Mouse (Mus musculus) cerebellum, adult 8-10 months (tissue): ENCODE measurements around the gene Tmem150c.

ENCODE experiments used
- DNase-seq: peaks from one replicate; pipeline ENCODE4 v3.0.0; 2022

Gene Tmem150c

GRCm38 (mm10) chr5:100096955-100097354, 62.7 kb downstream of the Tmem150c start:
- DNase-seq: no peak

GRCm38 (mm10) chr5:100091602-100092001, 68.0 kb downstream of the Tmem150c start:
- no peak for DNase-seq

GRCm38 (mm10) chr5:100091263-100091594, 68.4 kb downstream of the Tmem150c start:
- no peak for DNase-seq

DNA sequence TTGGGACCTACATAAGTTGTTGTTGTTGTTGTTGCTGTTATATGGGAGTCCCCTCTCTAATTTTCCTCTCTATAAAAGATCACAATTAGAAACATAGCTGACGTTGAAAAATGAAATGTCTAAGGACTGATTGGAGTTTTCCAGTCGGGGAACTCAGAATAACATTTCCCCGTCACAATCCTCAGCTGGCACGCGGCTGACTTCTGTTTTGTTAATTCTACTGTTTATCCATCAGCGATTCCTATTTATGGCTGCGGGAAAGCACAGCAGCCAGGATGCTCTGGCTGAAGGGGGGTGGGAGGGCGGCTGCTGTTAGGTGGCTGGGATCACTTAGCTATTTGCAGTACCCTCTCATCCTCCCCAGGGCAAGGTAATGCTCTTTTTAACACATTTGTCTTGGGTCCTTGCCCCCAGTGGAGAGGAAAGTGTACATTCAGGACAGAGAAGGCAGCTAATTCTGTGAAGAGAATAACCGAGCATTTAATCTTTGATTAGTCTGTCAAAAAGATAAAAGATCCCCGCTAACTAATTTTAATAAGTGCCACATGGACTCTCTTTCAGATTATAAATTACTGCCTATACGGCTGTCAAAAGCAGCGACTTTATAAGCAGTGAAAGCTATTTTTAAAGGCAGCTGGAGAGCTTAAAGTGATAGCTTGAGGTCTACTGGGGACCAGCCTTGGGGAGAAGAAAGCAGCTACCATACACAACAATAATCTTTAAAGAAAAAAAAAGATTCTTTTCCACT, 68.9 kb downstream of the Tmem150c start:
- DNase-seq: no peak

DNA sequence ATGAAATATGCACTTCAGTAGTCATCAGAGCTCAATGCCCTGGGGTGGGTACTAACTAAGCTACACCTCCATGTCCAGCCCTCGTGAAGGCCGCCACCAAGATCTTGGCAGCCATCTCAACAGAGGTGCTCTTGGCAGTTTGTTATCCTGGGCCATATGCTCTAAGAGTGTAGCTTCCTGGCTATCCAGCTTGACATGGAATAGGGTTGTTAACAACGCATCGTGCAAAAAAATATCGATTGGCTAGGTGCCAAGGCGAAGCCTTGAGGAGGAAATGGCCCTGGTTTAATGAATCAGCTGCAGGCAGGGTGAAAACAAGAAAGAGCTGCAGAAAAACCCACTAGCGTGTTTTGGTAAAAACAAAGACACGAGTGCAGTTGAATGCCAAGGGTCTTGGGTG, 74.5 kb downstream of the Tmem150c start:
- DNase-seq: no peak

- no peak for DNase-seq
Observed at GRCm38 (mm10) chr5:100083953-100084562, 75.5 kb downstream of the Tmem150c start.

DNA sequence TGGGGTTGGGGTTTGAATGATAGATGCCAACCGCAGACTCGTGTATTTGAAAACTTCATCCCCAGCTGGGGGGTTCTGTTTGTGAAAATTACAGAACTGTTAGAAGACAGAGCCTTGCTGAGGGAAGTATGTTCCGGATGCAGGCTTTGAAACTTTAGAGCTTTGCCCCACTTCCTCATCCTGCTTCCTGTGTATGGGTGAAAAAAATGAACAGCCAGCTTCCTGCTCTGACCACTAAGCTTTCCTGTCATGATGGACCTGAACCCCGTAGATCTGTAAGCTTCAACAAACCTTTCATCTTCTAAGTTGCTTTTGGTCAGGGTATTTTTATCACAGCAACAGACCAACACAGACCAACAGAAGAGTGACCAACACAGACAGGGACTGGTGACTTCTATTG, 77.6 kb downstream of the Tmem150c start:
- DNase-seq: no peak

- no peak for DNase-seq
Observed at GRCm38 (mm10) chr5:100079931-100080275, 79.7 kb downstream of the Tmem150c start.

- DNase-seq: peak; percentile 25
Observed at GRCm38 (mm10) chr5:100079040-100079930, 80.3 kb downstream of the Tmem150c start.

DNA sequence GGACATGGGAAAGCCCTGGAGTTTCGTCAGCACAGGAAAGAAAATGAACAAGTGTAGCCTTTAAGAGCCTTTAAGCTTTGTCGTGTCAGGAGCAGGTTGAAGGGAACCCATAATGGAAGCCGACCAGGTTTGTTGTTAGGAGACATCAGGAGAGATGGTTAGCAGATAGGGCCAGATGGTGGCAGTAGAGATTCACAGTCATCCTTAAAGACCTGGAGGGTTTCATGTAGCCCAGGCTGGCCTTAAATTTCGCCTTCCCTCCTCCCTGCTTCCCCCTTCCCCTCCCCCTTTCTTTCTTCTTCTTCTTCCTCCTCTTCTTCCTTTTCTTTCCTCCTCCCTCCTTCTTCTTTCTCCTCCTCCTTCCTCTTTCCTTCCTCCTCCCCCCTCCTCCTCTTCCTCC, 85.0 kb downstream of the Tmem150c start:
- DNase-seq: peak; percentile 40

- no peak for DNase-seq
Observed at GRCm38 (mm10) chr5:100072557-100072956, 87.1 kb downstream of the Tmem150c start.

DNA sequence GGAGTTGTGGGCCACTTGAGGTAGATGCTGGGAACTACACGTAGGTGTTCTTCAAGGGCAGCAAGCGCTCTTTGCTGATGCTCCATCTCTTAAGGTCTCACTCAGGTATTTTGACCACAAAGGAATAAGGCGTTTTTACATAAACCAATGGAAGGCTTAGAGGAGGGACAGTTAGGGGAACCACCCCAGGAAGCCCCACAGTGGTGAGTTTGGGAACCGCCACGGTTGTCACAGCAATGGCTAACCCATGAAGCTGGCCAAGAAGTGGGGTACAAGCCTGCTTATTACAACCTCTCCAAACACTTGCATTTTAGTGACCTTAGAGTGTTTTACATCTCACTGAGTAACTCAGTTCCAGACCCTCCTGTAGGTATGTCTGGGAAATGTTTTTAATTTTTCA, 88.1 kb downstream of the Tmem150c start:
- no peak for DNase-seq

DNA sequence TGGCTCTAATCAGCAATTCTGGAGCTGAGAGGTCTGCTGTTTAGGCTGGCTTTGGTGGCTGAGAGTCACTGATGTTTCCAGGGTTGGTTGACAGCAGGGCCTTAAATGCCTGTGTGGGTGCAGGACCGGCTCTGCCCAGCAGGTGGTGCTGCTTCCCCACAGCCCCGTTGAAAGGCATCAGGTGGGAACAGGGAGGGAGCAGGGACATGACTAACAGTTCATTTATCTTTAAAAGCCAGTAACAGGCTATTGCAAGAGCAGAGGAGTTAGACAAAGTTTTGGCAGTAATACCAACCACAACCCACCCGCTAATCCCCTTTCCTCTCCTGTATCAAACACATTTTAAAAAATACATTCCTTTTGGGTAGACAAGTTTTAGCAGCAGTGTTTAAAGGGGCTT, 89.4 kb downstream of the Tmem150c start:
- peak; percentile 85 for DNase-seq

GRCm38 (mm10) chr5:100069526-100069925, 90.1 kb downstream of the Tmem150c start:
- DNase-seq: no peak

DNA sequence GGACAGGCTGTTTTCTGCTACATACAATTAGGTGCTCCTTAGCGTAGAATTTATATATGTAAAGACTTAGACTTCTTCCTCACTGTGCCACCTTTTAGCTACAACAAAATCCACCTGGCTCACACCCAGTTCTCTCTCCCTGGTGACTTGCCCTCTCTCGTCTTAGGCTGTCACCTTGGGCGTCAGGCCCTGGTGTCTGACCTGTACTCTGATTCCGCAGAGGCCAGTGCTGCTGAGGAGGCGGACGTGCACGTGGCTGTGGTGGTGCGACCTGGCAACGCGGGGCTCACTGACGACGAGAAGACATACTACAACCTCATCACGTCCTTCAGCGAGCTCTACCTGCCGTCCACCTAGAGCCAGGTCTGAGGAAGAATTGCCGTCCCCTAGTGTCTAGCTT, 92.0 kb downstream of the Tmem150c start:
- DNase-seq: no peak

- no peak for DNase-seq
Observed at GRCm38 (mm10) chr5:100060876-100061275, 98.7 kb downstream of the Tmem150c start.

GRCm38 (mm10) chr5:100059326-100059725, 100.3 kb downstream of the Tmem150c start:
- no peak for DNase-seq

DNA sequence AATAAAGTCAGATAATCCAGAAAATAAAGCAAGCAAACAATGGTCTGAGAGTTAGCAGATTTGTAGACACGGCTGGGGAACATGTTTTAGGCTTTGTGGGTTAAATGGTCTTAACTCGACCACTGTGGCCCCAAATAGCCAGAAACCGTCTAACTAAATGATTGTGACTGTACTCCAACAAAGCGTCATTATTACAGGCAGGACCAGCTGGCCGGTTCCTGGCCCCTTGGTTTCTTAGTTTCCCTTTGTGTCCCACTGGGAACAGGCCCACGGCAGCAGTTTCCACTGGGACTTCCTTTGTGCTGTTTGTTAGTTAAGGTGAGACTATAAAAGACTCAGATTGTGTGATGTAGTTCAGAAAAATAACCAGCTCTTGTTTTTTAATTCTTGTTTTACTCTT, 100.9 kb downstream of the Tmem150c start:
- DNase-seq: no peak

DNA sequence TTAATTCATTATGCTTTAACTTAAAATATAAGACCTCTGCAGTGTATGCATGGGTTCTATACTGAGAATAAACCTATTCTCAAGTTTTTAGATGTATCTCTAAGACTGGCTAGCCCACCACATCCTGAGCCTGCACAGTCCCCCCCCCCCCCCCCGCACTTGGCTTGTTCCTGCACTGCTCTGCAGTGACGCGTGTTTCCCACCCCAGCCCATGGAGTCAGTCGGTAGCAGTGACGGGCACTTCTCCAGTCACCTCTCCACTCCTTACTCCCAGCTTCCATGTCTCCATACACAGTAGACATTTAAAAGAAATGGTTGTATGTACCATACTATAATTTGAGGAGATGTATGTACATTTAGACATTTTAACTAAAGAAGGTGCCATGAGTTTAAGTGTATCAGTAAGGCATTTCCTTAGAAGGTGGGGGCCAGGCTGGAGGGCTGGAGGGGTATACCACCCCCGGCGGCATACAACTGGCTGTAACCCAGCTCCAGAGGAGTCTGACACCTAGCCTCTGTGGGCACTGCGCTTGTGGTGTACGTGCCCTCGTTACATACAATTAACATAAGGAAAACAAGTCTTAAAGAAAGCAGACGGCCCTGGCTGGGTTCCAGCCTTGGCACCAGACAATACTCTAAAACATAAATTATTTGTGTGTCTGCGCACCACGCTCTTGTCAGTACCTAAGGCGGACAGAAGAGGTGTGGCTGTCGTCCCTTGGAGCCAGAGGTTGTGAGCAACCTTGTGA, 102.0 kb downstream of the Tmem150c start:
- DNase-seq: no peak

- DNase-seq: no peak
Observed at GRCm38 (mm10) chr5:100055866-100056369, 103.7 kb downstream of the Tmem150c start.

- DNase-seq: no peak
Observed at GRCm38 (mm10) chr5:100054807-100055547, 104.6 kb downstream of the Tmem150c start.

GRCm38 (mm10) chr5:100052728-100053127, 106.9 kb downstream of the Tmem150c start:
- DNase-seq: no peak
